Mouse (Mus musculus) G1E (cell line): ENCODE results near the gene Stard3.

Experiments used
- CTCF ChIP-seq: IDR thresholded peaks from 2 replicates; pipeline ENCODE4 v1.5.1; 2012; ENCODE audit warnings: low read depth, low read length, inconsistent platforms, mixed read lengths
- GATA1 ChIP-seq: IDR thresholded peaks from 2 replicates; pipeline ENCODE4 v1.6.1; 2012; ENCODE audit warnings: borderline replicate concordance, low read length, inconsistent platforms, mixed read lengths
- GATA2 ChIP-seq: IDR thresholded peaks from 2 replicates; pipeline ENCODE4 v1.6.1; 2012; ENCODE audit warnings: low read depth, low read length, inconsistent platforms, borderline replicate concordance
- TAL1 ChIP-seq: conservative IDR thresholded peaks from 2 replicates; pipeline ENCODE4 v1.6.1; 2012; ENCODE audit warnings: low read depth, low read length, inconsistent platforms, mixed read lengths

- TF ChIP-seq CTCF (no peak), GATA1 (no peak), TAL1 (no peak), GATA2 (no peak)
Measured at GRCm38 (mm10) chr11:98412273-98412796, 54.2 kb downstream of the Stard3 start, which contains the start of gene Erbb2.
